Mouse (Mus musculus) small intestine, adult 2 months (tissue): ENCODE measurements around the gene Sgpl1. TPM values are rescaled to one million over a fixed set of nuclear protein-coding genes. Genes with fewer than 3 reads are reported as not detected.

Source experiments
- H3K27ac ChIP-seq: fragments of 200-500 bp; 2 replicates; pipeline ENCODE4 v1.5.1; 2012; ENCODE audit warnings: low read depth, low read length, control low read depth, inconsistent platforms; ENCODE audit not compliant: insufficient read depth
- H3K27me3 ChIP-seq: fragments of 200-500 bp; 2 replicates; pipeline ENCODE4 v1.6.1; 2012; ENCODE audit warnings: mild to moderate bottlenecking, moderate library complexity, low read length, inconsistent platforms; ENCODE audit not compliant: control insufficient read depth, insufficient read depth
- H3K36me3 ChIP-seq: fragments of 200-500 bp; 2 replicates; pipeline ENCODE4 v1.6.1; 2012; ENCODE audit warnings: mild to moderate bottlenecking, low read length, control low read depth, inconsistent platforms; ENCODE audit not compliant: control insufficient read depth, insufficient read depth
- H3K4me1 ChIP-seq: fragments of 200-500 bp; 2 replicates; pipeline ENCODE4 v1.6.1; 2012; ENCODE audit warnings: low read length, inconsistent platforms, mixed read lengths; ENCODE audit not compliant: control insufficient read depth, insufficient read depth, insufficient read length
- H3K4me3 ChIP-seq: fragments of 200-500 bp; 2 replicates; pipeline ENCODE4 v1.5.1; 2012; ENCODE audit warnings: low read depth, mild to moderate bottlenecking, control low read depth, inconsistent platforms, low read length, moderate library complexity
- CTCF ChIP-seq: fragments of 200-500 bp; IDR thresholded peaks from 2 replicates; pipeline ENCODE4 v1.5.1; 2012; ENCODE audit warnings: low read depth, mild to moderate bottlenecking, control low read depth, inconsistent platforms, low read length, moderate library complexity, mixed read lengths; ENCODE audit not compliant: insufficient replicate concordance, insufficient read length; ENCODE audit errors: extremely low read depth
- POLR2A ChIP-seq: fragments of 200-500 bp; IDR thresholded peaks from 2 replicates; pipeline ENCODE4 v1.6.1; 2012; ENCODE audit warnings: low read depth, mild to moderate bottlenecking, control low read depth, inconsistent platforms, low read length, moderate library complexity
- WGBS: fragments of 180-500 bp; shearing (Covaris S2); methylation state at CpG from one replicate; pipeline ENCODE4 v1.1.7; 2018; 5-methylcytosine and 5-hydroxymethylcytosine counted together
- polyA plus RNA-seq: library from polyadenylated mRNA; depleted of rRNA; stranded (reverse); fragments of >200 nt; gene quantifications from 2 replicates; pipeline ENCODE4 v1.2.3, GENCODE M21; 2012; rRNA removed

The Sgpl1 gene
- polyA plus RNA-seq, result 18.0 and 137 TPM in 2 replicates

GRCm38 (mm10) chr10:61147157-61148040 lies at the start of gene Sgpl1:
Gene Sgpl1, minus strand, starts transcription at chr10:61147703.
- TF ChIP-seq CTCF, result peak; percentile 88
- TF ChIP-seq POLR2A, result peak; percentile 91
- H3K4me3 ChIP-seq, result peak within 1 kb of the TSS; percentile 99
- peaks cover 4% of the 10 kb centered on the region; the same call in 1 of the 2 replicates for H3K4me1 ChIP-seq
- WGBS, result under 1% methylated on average over 82 of the region's 82 CpGs
- peaks cover 3% of the 10 kb centered on the region; the same call in 1 of the 2 replicates for H3K36me3 ChIP-seq
- H3K27me3 ChIP-seq, result no peaks in the 10 kb centered on the region
- H3K27ac ChIP-seq, result peak within 1 kb of the TSS; percentile 91

- Histone ChIP-seq H3K27ac (no peak overlapping the region), H3K4me3 (no peak overlapping the region), H3K36me3 (no peaks in the 10 kb centered on the region), H3K4me1 (no peaks in the 10 kb centered on the region; the same call in 1 of the 2 replicates), H3K27me3 (no peaks in the 10 kb centered on the region)
- WGBS, result 82% methylated on average over 5 of the region's 5 CpGs
- no peak for TF ChIP-seq CTCF
- TF ChIP-seq POLR2A, result no peak
Observed at GRCm38 (mm10) chr10:61195718-61196291, 48.3 kb upstream of the Sgpl1 start.

- no peak for TF ChIP-seq POLR2A
- TF ChIP-seq CTCF, result no peak
- Histone ChIP-seq H3K4me1 (no peaks in the 10 kb centered on the region; the same call in 1 of the 2 replicates), H3K4me3 (no peak overlapping the region), H3K27ac (no peak overlapping the region), H3K36me3 (no peaks in the 10 kb centered on the region), H3K27me3 (no peaks in the 10 kb centered on the region)
- 69% methylated on average over 8 of the region's 8 CpGs for WGBS
Observed at GRCm38 (mm10) chr10:61195216-61195615, 47.7 kb upstream of the Sgpl1 start.

GRCm38 (mm10) chr10:61194611-61195010 lies 47.1 kb upstream of the Sgpl1 start:
- TF ChIP-seq POLR2A, result no peak
- no peak for TF ChIP-seq CTCF
- H3K4me1 ChIP-seq, result no peaks in the 10 kb centered on the region; the same call in 1 of the 2 replicates
- 71% methylated on average over 9 of the region's 9 CpGs for WGBS

GRCm38 (mm10) chr10:61188010-61188409 lies 40.5 kb upstream of the Sgpl1 start:
- H3K4me1 ChIP-seq, result no peaks in the 10 kb centered on the region
- H3K27ac ChIP-seq, result no peak overlapping the region
- no peak overlapping the region for H3K4me3 ChIP-seq
- no peaks in the 10 kb centered on the region for H3K36me3 ChIP-seq
- H3K27me3 ChIP-seq, result no peaks in the 10 kb centered on the region
- TF ChIP-seq CTCF (no peak), POLR2A (no peak)
- 57% methylated on average over 3 of the region's 3 CpGs for WGBS

More at GRCm38 (mm10) chr10:61194611-61195010, 47.1 kb upstream of the Sgpl1 start:
- no peaks in the 10 kb centered on the region for H3K36me3 ChIP-seq
- no peaks in the 10 kb centered on the region for H3K27me3 ChIP-seq
- H3K27ac ChIP-seq, result no peak overlapping the region
- no peak overlapping the region for H3K4me3 ChIP-seq

- Histone ChIP-seq H3K36me3 (no peaks in the 10 kb centered on the region), H3K4me3 (no peak overlapping the region), H3K27me3 (no peaks in the 10 kb centered on the region), H3K4me1 (no peaks in the 10 kb centered on the region), H3K27ac (no peak overlapping the region)
- 74% methylated on average over 3 of the region's 3 CpGs for WGBS
- TF ChIP-seq CTCF (no peak), POLR2A (no peak)
Observed at GRCm38 (mm10) chr10:61187001-61187400, 39.5 kb upstream of the Sgpl1 start.

GRCm38 (mm10) chr10:61179927-61180326 lies 32.4 kb upstream of the Sgpl1 start:
- Histone ChIP-seq H3K27me3 (no peaks in the 10 kb centered on the region), H3K27ac (no peak overlapping the region), H3K4me3 (no peak overlapping the region), H3K36me3 (no peaks in the 10 kb centered on the region), H3K4me1 (peaks cover 5% of the 10 kb centered on the region; the same call in 1 of the 2 replicates)
- 47% methylated on average over 6 of the region's 6 CpGs for WGBS
- TF ChIP-seq CTCF, result no peak
- TF ChIP-seq POLR2A, result no peak
